Mouse (Mus musculus): ENCODE measurements around the gene Krtap10-10. TPM values are rescaled to one million over a fixed set of nuclear protein-coding genes. Genes with fewer than 3 reads are reported as not detected.
"Not testable (repeated sequence)": the region's sequence is repeated elsewhere in the genome, so short reads cannot be mapped to it uniquely, and the experiment has no call there.

The Krtap10-10 gene
- polyA plus RNA-seq (2015; fragmentation: Nextera tagmentation; extraction: Ambion mirVana): not detected in 2 replicates

DNA sequence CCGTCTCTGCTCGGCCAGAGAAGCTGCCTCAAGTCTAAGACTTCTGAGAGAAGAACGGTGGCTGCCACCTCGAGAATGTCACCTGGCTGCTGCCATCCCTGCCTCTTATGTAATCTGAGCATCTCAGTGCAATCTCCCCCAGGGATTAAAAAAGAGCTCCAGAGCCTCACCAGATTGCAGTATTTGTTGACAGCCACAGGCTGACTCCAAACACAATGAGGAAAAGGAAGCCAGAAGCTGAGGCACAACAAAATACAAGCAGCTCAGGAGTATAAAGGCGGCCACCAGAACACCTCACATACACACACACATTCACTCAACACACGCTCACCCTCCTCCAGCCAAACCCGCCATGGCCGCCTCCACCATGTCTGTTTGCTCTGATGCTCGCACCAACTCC lies at the start of gene Krtap10-10:
TSS of gene Krtap10-10 (plus strand) at position 301 of the 400 bp plus-strand sequence.
- H3K27me3 ChIP-seq (ENCODE audit: control insufficient read depth, insufficient read depth, low read depth, low read length): no peaks in the 10 kb centered on the region
- H3K9ac ChIP-seq (ENCODE audit: low read depth, low read length): no peak within 1 kb of the TSS
- H3K27ac ChIP-seq (ENCODE audit: low read length): no peak within 1 kb of the TSS
- no peaks in the 10 kb centered on the region for H3K4me1 ChIP-seq (ENCODE audit: control insufficient read depth, low read depth, low read length)
- 48% methylated on average over 9 of the region's 9 CpGs for WGBS (ENCODE audit: insufficient replicate concordance)
- no peaks in the 10 kb centered on the region for H3K36me3 ChIP-seq (ENCODE audit: control insufficient read depth, insufficient read depth)
- no peak within 1 kb of the TSS for H3K4me2 ChIP-seq (ENCODE audit: low read depth, low read length)
- no peak within 1 kb of the TSS for H3K4me3 ChIP-seq (ENCODE audit: low read depth, low read length)
- no peak for ATAC-seq (ENCODE audit: low read depth)
- no peaks in the 10 kb centered on the region for H3K9me3 ChIP-seq (replicated peaks; ENCODE audit: control insufficient read depth, low read length)

DNA sequence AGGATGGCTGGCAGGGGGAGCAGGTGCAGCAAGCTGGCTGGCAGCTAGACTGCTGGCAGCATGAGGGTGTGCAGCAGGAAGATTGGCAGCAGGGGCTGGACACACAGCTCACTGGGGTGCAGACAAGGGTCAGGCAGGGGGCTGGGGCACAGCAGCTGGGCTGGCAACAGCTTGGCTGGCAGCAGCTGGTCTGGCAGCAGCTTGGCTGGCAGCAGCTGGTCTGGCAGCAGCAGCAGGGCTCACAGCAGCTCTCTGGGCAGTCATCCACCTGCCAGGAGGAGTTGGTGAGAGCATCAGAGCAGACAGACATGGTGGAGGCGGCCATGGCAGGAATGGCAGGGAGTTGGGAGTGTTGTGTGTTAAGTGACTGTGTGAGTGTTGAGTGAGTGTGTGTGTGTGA lies 47.9 kb upstream of the Krtap10-10 start, which contains the start of gene Gm7137:
TSS of gene Gm7137 (minus strand) at position 325 of the 400 bp plus-strand sequence.
- H3K27me3 ChIP-seq (ENCODE audit: control insufficient read depth, insufficient read depth, low read depth, low read length); H3K4me1 ChIP-seq (ENCODE audit: control insufficient read depth, low read depth, low read length); ATAC-seq (ENCODE audit: low read depth); H3K9ac ChIP-seq (ENCODE audit: low read depth, low read length); H3K9me3 ChIP-seq (replicated peaks; ENCODE audit: control insufficient read depth, low read length); H3K27ac ChIP-seq (ENCODE audit: low read length); H3K36me3 ChIP-seq (ENCODE audit: control insufficient read depth, insufficient read depth); H3K4me3 ChIP-seq (ENCODE audit: low read depth, low read length); H3K4me2 ChIP-seq (ENCODE audit: low read depth, low read length): not testable (repeated sequence)
- no CpG with 5 or more reads among the region's 1 CpGs for WGBS (ENCODE audit: insufficient replicate concordance)

DNA sequence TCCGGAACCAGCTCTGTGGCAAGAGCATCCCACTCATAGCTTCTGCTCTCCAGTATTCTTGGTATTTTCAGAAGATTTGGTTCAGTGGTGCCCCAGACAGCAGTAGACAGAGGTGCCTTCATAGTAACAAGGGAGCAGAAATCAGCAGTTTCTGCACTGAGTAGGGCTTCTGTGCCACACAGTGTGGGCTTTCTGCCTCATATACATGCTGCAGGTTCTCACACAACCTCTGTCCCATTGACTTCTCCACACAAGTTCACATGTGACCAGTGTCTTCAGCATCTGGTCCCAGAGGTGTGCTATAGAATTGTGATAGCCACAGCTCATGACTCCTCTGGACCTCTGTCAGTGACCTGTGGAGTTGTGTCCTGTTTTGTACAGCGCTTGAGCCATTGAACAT lies 47.1 kb upstream of the Krtap10-10 start:
- Histone ChIP-seq H3K4me1 (ENCODE audit: control insufficient read depth, low read depth, low read length) (no peaks in the 10 kb centered on the region), H3K27ac (ENCODE audit: low read length) (no peak overlapping the region), H3K4me2 (ENCODE audit: low read depth, low read length) (no peak overlapping the region), H3K27me3 (ENCODE audit: control insufficient read depth, insufficient read depth, low read depth, low read length) (no peaks in the 10 kb centered on the region), H3K9ac (ENCODE audit: low read depth, low read length) (no peak overlapping the region), H3K4me3 (ENCODE audit: low read depth, low read length) (no peak overlapping the region), H3K36me3 (ENCODE audit: control insufficient read depth, insufficient read depth) (no peaks in the 10 kb centered on the region), H3K9me3 (replicated peaks; ENCODE audit: control insufficient read depth, low read length) (no peaks in the 10 kb centered on the region)
- 47% methylated on average over 2 of the region's 2 CpGs for WGBS (ENCODE audit: insufficient replicate concordance)
- ATAC-seq (ENCODE audit: low read depth): no peak

DNA sequence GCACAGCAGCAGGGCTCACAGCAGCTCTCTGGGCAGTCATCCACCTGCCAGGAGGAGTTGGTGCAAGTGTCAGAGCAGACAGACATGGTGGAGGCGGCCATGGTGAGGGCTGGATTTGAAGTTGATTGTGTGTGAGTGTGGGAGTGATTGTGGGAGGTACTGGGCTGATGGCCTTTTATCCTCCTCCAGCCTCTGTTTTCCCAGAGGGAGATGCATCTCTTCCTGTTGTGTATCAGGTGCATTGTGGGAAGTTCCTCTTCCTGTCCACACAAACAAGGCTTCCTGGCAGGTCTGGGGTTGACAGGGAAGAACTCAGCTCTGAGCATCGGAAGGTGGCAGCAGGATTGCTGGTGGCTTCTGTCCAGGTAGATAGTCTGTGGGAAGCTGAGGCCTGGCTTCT lies 40.8 kb upstream of the Krtap10-10 start, which contains the start of gene Gm9639:
TSS of gene Gm9639 (minus strand) at position 101 of the 400 bp plus-strand sequence.
- Histone ChIP-seq H3K4me1 (ENCODE audit: control insufficient read depth, low read depth, low read length) (no peaks in the 10 kb centered on the region), H3K27ac (ENCODE audit: low read length) (no peak within 1 kb of the TSS), H3K4me3 (ENCODE audit: low read depth, low read length) (no peak within 1 kb of the TSS), H3K27me3 (ENCODE audit: control insufficient read depth, insufficient read depth, low read depth, low read length) (no peaks in the 10 kb centered on the region), H3K36me3 (ENCODE audit: control insufficient read depth, insufficient read depth) (no peaks in the 10 kb centered on the region), H3K4me2 (ENCODE audit: low read depth, low read length) (no peak within 1 kb of the TSS), H3K9ac (ENCODE audit: low read depth, low read length) (no peak within 1 kb of the TSS), H3K9me3 (replicated peaks; ENCODE audit: control insufficient read depth, low read length) (no peaks in the 10 kb centered on the region)
- 38% methylated on average over 2 of the region's 2 CpGs for WGBS (ENCODE audit: insufficient replicate concordance)
- no peak for ATAC-seq (ENCODE audit: low read depth)

DNA sequence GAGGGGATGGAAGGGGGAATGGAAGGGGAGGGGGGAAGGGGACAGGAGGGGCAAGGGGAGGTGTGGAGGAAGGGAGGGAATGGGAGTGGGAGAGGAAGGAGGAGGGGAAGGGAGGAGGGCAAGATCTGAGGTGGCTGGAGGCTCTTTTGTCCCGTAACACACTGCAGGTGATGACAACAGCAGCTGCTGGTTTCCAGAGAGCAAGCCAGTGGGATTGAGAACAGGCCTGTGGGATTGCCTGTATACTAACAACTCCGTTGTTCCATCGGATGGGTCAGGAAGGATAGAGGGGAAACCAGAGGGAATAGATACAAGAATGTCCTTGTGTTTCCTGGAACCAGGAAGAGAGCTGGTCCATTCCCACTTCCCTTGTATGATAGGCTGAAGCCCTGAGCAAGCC lies 38.1 kb upstream of the Krtap10-10 start:
- no peak for ATAC-seq (ENCODE audit: low read depth)
- H3K4me3 ChIP-seq (ENCODE audit: low read depth, low read length): no peak overlapping the region
- no peak overlapping the region for H3K9ac ChIP-seq (ENCODE audit: low read depth, low read length)
- no peaks in the 10 kb centered on the region for H3K36me3 ChIP-seq (ENCODE audit: control insufficient read depth, insufficient read depth)
- no peak overlapping the region for H3K4me2 ChIP-seq (ENCODE audit: low read depth, low read length)
- 29% methylated on average over 3 of the region's 3 CpGs for WGBS (ENCODE audit: insufficient replicate concordance)
- H3K4me1 ChIP-seq (ENCODE audit: control insufficient read depth, low read depth, low read length): no peaks in the 10 kb centered on the region
- H3K9me3 ChIP-seq (replicated peaks; ENCODE audit: control insufficient read depth, low read length): no peaks in the 10 kb centered on the region
- no peak overlapping the region for H3K27ac ChIP-seq (ENCODE audit: low read length)
- no peaks in the 10 kb centered on the region for H3K27me3 ChIP-seq (ENCODE audit: control insufficient read depth, insufficient read depth, low read depth, low read length)

DNA sequence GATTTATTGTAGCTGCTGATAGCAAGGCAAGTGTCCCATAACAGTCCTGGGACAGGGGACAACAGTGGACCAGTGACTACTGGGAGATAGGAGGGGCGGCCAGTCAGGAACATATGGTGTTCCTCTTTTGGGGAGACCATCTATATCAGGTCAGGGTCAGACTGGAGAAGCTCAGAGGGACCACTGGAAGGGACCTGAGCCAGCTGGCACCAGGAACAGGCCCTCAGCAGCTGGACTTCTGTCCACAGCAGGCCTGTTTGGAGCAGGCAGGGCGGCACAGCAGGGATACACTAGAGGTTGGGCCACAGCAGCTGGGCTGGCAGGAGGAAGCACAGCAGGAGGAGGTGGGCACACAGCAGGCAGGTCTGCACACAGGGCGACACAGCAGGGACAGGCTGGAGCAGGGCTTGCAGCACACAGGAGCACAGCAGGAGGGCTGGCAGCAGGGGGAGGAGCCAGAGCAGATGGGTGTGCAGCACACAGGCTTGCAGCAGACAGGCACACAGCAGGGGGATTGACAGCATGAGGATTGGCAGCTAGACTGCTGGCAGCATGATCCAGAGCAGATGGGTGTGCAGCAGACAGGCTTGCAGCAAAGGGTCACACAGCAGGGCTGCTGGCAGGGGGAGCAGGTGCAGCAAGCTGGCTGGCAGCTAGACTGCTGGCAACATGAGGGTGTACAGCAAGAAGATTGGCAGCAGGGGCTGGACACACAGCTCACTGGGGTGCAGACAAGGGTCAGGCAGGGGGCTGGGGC lies 37.4 kb upstream of the Krtap10-10 start:
- H3K27ac ChIP-seq (ENCODE audit: low read length): not testable (repeated sequence)
- WGBS (ENCODE audit: insufficient replicate concordance): 26% methylated on average over 3 of the region's 3 CpGs

DNA sequence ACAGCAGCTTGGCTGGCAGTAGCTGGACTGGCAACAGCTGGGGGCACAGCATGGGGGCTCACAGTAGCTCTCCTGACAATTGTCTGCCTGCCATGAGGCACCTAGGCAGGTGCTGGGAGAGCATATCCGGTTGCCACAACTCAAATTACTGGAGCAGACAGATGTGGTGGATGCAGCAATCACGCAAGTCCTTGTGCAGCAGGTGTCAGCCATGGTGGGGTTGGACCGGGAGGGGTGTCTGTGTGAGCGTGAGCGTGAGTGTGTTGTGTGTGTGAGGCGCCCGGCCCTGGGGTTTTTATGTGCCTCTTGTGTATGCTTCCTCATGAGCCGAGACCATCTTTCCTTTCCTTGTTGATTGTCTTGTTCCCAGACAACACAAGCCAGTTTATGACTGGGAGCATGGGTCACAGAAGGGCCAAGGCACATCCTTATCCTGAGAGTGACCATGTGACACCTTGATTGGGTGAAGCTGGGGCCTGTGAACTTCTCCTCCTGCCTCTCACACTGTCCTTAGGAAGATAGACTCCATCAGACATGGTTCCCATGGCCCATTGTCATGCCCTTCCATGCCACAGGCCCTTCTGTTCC lies 36.7 kb upstream of the Krtap10-10 start, which contains the start of gene Gm19668:
TSS of gene Gm19668 (minus strand) at position 213 of the 588 bp plus-strand sequence.
- no peak within 1 kb of the TSS for H3K27ac ChIP-seq (ENCODE audit: low read length)
- H3K4me3 ChIP-seq (ENCODE audit: low read depth, low read length): no peak within 1 kb of the TSS
- no peak within 1 kb of the TSS for H3K4me2 ChIP-seq (ENCODE audit: low read depth, low read length)
- no peaks in the 10 kb centered on the region for H3K36me3 ChIP-seq (ENCODE audit: control insufficient read depth, insufficient read depth)
- no peaks in the 10 kb centered on the region for H3K4me1 ChIP-seq (ENCODE audit: control insufficient read depth, low read depth, low read length)
- no peak within 1 kb of the TSS for H3K9ac ChIP-seq (ENCODE audit: low read depth, low read length)
- ATAC-seq (ENCODE audit: low read depth): no peak
- H3K27me3 ChIP-seq (ENCODE audit: control insufficient read depth, insufficient read depth, low read depth, low read length): no peaks in the 10 kb centered on the region
- 51% methylated on average over 8 of the region's 8 CpGs for WGBS (ENCODE audit: insufficient replicate concordance)
- no peaks in the 10 kb centered on the region for H3K9me3 ChIP-seq (replicated peaks; ENCODE audit: control insufficient read depth, low read length)

More for the DNA sequence above, 37.4 kb upstream of the Krtap10-10 start:
- H3K36me3 ChIP-seq (ENCODE audit: control insufficient read depth, insufficient read depth); H3K9me3 ChIP-seq (replicated peaks; ENCODE audit: control insufficient read depth, low read length); ATAC-seq (ENCODE audit: low read depth); H3K4me3 ChIP-seq (ENCODE audit: low read depth, low read length); H3K4me2 ChIP-seq (ENCODE audit: low read depth, low read length); H3K9ac ChIP-seq (ENCODE audit: low read depth, low read length); H3K27me3 ChIP-seq (ENCODE audit: control insufficient read depth, insufficient read depth, low read depth, low read length); H3K4me1 ChIP-seq (ENCODE audit: control insufficient read depth, low read depth, low read length): not testable (repeated sequence)

DNA sequence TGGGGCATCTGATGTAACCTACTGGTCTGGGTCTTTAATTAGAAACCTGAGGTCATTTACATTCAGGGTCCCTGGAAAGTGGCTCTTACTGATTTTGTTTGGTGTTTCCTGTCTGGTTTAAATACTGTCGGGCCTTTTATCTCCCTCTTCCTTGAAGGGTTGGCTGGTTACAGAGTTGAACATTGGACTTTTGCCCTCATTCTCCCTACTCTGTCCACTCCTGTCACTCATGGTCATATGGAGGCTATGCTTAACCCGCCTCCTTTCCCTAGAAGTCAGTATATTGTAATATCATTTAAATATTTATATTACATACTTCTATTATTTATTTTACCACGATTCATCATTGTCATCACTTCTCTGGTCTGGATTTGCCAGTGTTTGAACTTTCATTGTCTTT lies 31.7 kb upstream of the Krtap10-10 start:
- WGBS (ENCODE audit: insufficient replicate concordance): 36% methylated on average over 3 of the region's 3 CpGs
- ATAC-seq (ENCODE audit: low read depth): no peak
- Histone ChIP-seq H3K36me3 (ENCODE audit: control insufficient read depth, insufficient read depth) (no peaks in the 10 kb centered on the region), H3K4me2 (ENCODE audit: low read depth, low read length) (no peak overlapping the region), H3K9ac (ENCODE audit: low read depth, low read length) (no peak overlapping the region), H3K4me1 (ENCODE audit: control insufficient read depth, low read depth, low read length) (no peaks in the 10 kb centered on the region), H3K27me3 (ENCODE audit: control insufficient read depth, insufficient read depth, low read depth, low read length) (no peaks in the 10 kb centered on the region), H3K27ac (ENCODE audit: low read length) (no peak overlapping the region), H3K4me3 (ENCODE audit: low read depth, low read length) (no peak overlapping the region), H3K9me3 (replicated peaks; ENCODE audit: control insufficient read depth, low read length) (no peaks in the 10 kb centered on the region)

DNA sequence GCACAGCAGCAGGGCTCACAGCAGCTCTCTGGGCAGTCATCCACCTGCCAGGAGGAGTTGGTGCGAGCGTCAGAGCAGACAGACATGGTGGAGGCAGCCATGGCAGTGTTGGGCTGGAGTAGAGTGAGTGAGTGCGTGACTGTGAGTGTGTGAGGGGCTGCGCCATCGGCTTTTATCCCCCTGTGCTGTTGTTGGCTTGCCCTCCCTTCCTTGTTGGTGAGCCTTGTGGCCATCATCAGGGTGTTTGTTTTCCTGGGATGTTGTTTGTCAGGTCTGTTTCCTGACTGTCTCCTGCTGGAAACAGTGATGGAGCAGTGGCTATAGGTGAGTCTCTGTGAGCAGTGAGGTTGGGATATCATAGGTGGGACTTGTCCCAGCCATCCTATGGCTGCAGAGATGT lies 24.0 kb upstream of the Krtap10-10 start, which contains the start of gene Gm9507:
TSS of gene Gm9507 (minus strand) at position 101 of the 400 bp plus-strand sequence.
- Histone ChIP-seq H3K27me3 (ENCODE audit: control insufficient read depth, insufficient read depth, low read depth, low read length) (no peaks in the 10 kb centered on the region), H3K36me3 (ENCODE audit: control insufficient read depth, insufficient read depth) (no peaks in the 10 kb centered on the region), H3K27ac (ENCODE audit: low read length) (no peak within 1 kb of the TSS), H3K9me3 (replicated peaks; ENCODE audit: control insufficient read depth, low read length) (no peaks in the 10 kb centered on the region), H3K4me2 (ENCODE audit: low read depth, low read length) (no peak within 1 kb of the TSS), H3K4me3 (ENCODE audit: low read depth, low read length) (no peak within 1 kb of the TSS), H3K9ac (ENCODE audit: low read depth, low read length) (no peak within 1 kb of the TSS), H3K4me1 (ENCODE audit: control insufficient read depth, low read depth, low read length) (no peaks in the 10 kb centered on the region)
- WGBS (ENCODE audit: insufficient replicate concordance): 53% methylated on average over 5 of the region's 5 CpGs
- no peak for ATAC-seq (ENCODE audit: low read depth)
